ENCODE assay signal across 17 mouse cellular contexts in the genomic region with DNA sequence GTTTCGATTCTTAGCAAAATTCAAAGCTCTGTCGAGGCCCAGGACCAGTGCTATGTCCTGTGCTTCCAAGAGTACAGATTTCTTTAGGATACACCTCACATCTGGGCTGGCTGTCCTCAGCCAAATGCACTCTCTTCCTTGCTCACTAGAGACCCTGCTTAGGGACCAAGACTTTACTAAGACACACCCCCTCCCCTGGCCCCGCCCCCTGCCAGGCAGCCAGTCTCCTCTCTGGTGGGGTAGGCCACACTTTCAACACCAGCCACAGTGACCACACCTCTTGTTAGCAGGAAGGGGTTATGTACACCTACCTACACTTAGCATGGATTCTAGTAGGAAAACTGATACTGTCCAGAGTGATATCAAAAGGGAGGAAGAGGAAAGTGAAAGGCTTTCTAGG.
DNase-seq lines count a peak whose midpoint lies in the region; ATAC-seq and TF ChIP-seq lines count a peak whose summit lies in the region.
"Had no signal": no experiment of that assay in that cellular context is flagged by ENCODE, and none has a peak within 500 bp of the region (broad histone marks: within the 10 kb centered on the region; RNA-seq: fewer than 3 reads in every experiment).

No protein-coding gene starts in this region.

- no peak for ATAC-seq in cerebellum, adult (ENCODE audit: insufficient number of reproducible peaks, low FRiP score, low TSS enrichment)
- no peak for ATAC-seq in heart, embryonic 14.5 days (ENCODE audit: insufficient number of reproducible peaks, insufficient read depth, low FRiP score, low read depth)
- no peak; the same call in 1 of the 2 replicates for ATAC-seq in liver, embryonic 12.5 days
- ATAC-seq in stomach, embryonic 14.5 days (ENCODE audit: insufficient number of reproducible peaks, insufficient read depth, low FRiP score, low read depth), result peak; percentile 59; the same call in 1 of the 2 replicates
- ATAC-seq: hindbrain, embryonic 16.5 days had no signal

- no peaks in the 10 kb centered on the region for H3K9me3 ChIP-seq in heart, embryonic 14.5 days (ENCODE audit: control insufficient read depth, low read length)
- no peaks in the 10 kb centered on the region for H3K9me3 ChIP-seq in liver, embryonic 12.5 days (replicated peaks)
- no peaks in the 10 kb centered on the region for H3K9me3 ChIP-seq in stomach, embryonic 14.5 days (ENCODE audit: control insufficient read depth, low read depth, low read length)
- H3K9me3 ChIP-seq: embryonic facial prominence, embryonic 12.5 days had no signal

- WGBS in cerebellum, adult 2 months, result 62% methylated on average over 3 of the region's 3 CpGs
- WGBS in heart, embryonic 14.5 days, result 50% methylated on average over 3 of the region's 3 CpGs
- WGBS in liver, embryonic 12.5 days (ENCODE audit: insufficient replicate concordance), result 75% methylated on average over 3 of the region's 3 CpGs
- 71% methylated on average over 3 of the region's 3 CpGs for WGBS in stomach, embryonic 14.5 days

- peak overlapping the region; percentile 35; the same call in 1 of the 2 replicates for H3K9ac ChIP-seq in heart, embryonic 14.5 days (ENCODE audit: low read length)
- no peak overlapping the region for H3K9ac ChIP-seq in liver, embryonic 12.5 days
- no peak overlapping the region for H3K9ac ChIP-seq in stomach, embryonic 14.5 days (replicated peaks; ENCODE audit: low read depth, low read length)
- H3K9ac ChIP-seq: embryonic facial prominence, embryonic 12.5 days; lung, embryonic 14.5 days had no signal

- no peak for DNase-seq in cerebellum, adult 2 months
- no peak for DNase-seq in heart, adult 8-10 months (ENCODE audit: low spot score)
- DNase-seq in liver, result peak; percentile 48
- DNase-seq in gastrocnemius, adult 8-10 months (ENCODE audit: low spot score in 2 of 2), result no peak
- DNase-seq: adrenal gland, postnatal 14 days; gastrocnemius, postnatal 14 days; kidney, postnatal 14 days; layer of hippocampus, adult 9-11 months; lung, embryonic 14.5 days; midbrain, embryonic 14.5 days had no signal

- H3K27me3 ChIP-seq in cerebellum, adult 2 months (ENCODE audit: control insufficient read depth, insufficient read depth, low read length), result no peaks in the 10 kb centered on the region
- H3K27me3 ChIP-seq in heart, embryonic 14.5 days (ENCODE audit: control insufficient read depth, insufficient read depth, low read length), result no peaks in the 10 kb centered on the region
- H3K27me3 ChIP-seq in liver, embryonic 12.5 days (replicated peaks), result no peaks in the 10 kb centered on the region
- H3K27me3 ChIP-seq in stomach, embryonic 14.5 days (ENCODE audit: control insufficient read depth, insufficient read depth, low read length), result no peaks in the 10 kb centered on the region
- H3K27me3 ChIP-seq: embryonic facial prominence, embryonic 12.5 days had no signal

- no peak overlapping the region for H3K4me3 ChIP-seq in cerebellum, adult 2 months (replicated peaks; ENCODE audit: insufficient read depth, low read depth, low read length)
- H3K4me3 ChIP-seq in heart, embryonic 14.5 days (ENCODE audit: control insufficient read depth in 1 of 2, insufficient read depth in 1 of 2, low read depth in 1 of 2, low read length in 2 of 2), result no peak overlapping the region
- no peak overlapping the region for H3K4me3 ChIP-seq in liver, embryonic 12.5 days
- H3K4me3 ChIP-seq in stomach, embryonic 14.5 days (ENCODE audit: low read depth, low read length), result no peak overlapping the region
- H3K4me3 ChIP-seq: embryonic facial prominence, embryonic 12.5 days had no signal

- H3K36me3 ChIP-seq in heart, embryonic 14.5 days (ENCODE audit: control insufficient read depth, insufficient read depth, low read length), result no peaks in the 10 kb centered on the region
- peaks cover 10% of the 10 kb centered on the region; the same call in 1 of the 2 replicates for H3K36me3 ChIP-seq in liver, embryonic 12.5 days
- no peaks in the 10 kb centered on the region for H3K36me3 ChIP-seq in stomach, embryonic 14.5 days (ENCODE audit: control insufficient read depth, insufficient read depth, low read length)
- H3K36me3 ChIP-seq: embryonic facial prominence, embryonic 12.5 days had no signal

- TF ChIP-seq POLR2A in cerebellum, adult 2 months (IDR thresholded peaks at IDR 0.05; ENCODE audit: borderline replicate concordance, insufficient read depth, low read length), result no peak

- H3K27ac ChIP-seq in cerebellum, adult 2 months (ENCODE audit: insufficient read depth, low read length), result peak overlapping the region; percentile 81
- H3K27ac ChIP-seq in heart, embryonic 14.5 days (replicated peaks in 1 of 2; ENCODE audit: control insufficient read depth in 1 of 2, insufficient read depth in 1 of 2, low read depth in 2 of 2, low read length in 2 of 2), result peak overlapping the region; percentile 83 to 90
- no peak overlapping the region for H3K27ac ChIP-seq in liver, embryonic 12.5 days
- no peak overlapping the region for H3K27ac ChIP-seq in stomach, embryonic 14.5 days (ENCODE audit: low read length)
- H3K27ac ChIP-seq: macrophage had no signal

- peaks cover 60% of the 10 kb centered on the region for H3K4me1 ChIP-seq in cerebellum, adult 2 months (ENCODE audit: control insufficient read depth, insufficient read depth, low read length)
- H3K4me1 ChIP-seq in heart, embryonic 14.5 days (ENCODE audit: control insufficient read depth in 2 of 2, insufficient read depth in 2 of 2, low read length in 2 of 2), result peaks cover 66 to 81% of the 10 kb centered on the region in 2 experiments
- peaks cover 96% of the 10 kb centered on the region for H3K4me1 ChIP-seq in liver, embryonic 12.5 days
- peaks cover 7% of the 10 kb centered on the region; the same call in 1 of the 2 replicates for H3K4me1 ChIP-seq in stomach, embryonic 14.5 days (ENCODE audit: control insufficient read depth, insufficient read depth, low read length)

- H3K4me2 ChIP-seq in heart, embryonic 14.5 days (ENCODE audit: low read length), result peak overlapping the region; percentile 30
- no peak overlapping the region for H3K4me2 ChIP-seq in liver, embryonic 12.5 days
- H3K4me2 ChIP-seq in stomach, embryonic 14.5 days (replicated peaks; ENCODE audit: low read depth, low read length), result no peak overlapping the region
- H3K4me2 ChIP-seq: embryonic facial prominence, embryonic 12.5 days; lung, embryonic 14.5 days had no signal

- no peak for TF ChIP-seq CTCF in cerebellum, adult 2 months (IDR thresholded peaks at IDR 0.05; ENCODE audit: borderline replicate concordance, insufficient read depth, low read depth, low read length)

Comparison
In these comparisons a context has a peak if more than half of its experiments do, and no peak if none do; other contexts are left out.
1. H3K27ac ChIP-seq: peak in cerebellum, adult 2 months (single experiment) and heart, embryonic 14.5 days (2 of 2); none in liver, embryonic 12.5 days (single experiment) and stomach, embryonic 14.5 days (single experiment).